Mouse (Mus musculus) C2C12 (cell line): ENCODE data around the gene Cbfb.

Source experiments
- CTCF ChIP-seq: IDR thresholded peaks from one replicate; pipeline ENCODE4 v1.5.1; 2011; ENCODE audit not compliant: control insufficient read depth, insufficient read depth, insufficient read length
- MAX ChIP-seq: IDR thresholded peaks from one replicate; pipeline ENCODE4 v1.6.1; 2011; ENCODE audit warnings: mild to moderate bottlenecking, control low read depth
- MYOG ChIP-seq: IDR thresholded peaks from one replicate; pipeline ENCODE4 v1.6.1; 2011; ENCODE audit not compliant: control insufficient read depth, insufficient read length; ENCODE audit errors: extremely low read depth
- USF1 ChIP-seq: IDR thresholded peaks from one replicate; pipeline ENCODE4 v1.6.1; 2011; ENCODE audit warnings: low read depth, mild to moderate bottlenecking, control low read depth, moderate library complexity

DNA sequence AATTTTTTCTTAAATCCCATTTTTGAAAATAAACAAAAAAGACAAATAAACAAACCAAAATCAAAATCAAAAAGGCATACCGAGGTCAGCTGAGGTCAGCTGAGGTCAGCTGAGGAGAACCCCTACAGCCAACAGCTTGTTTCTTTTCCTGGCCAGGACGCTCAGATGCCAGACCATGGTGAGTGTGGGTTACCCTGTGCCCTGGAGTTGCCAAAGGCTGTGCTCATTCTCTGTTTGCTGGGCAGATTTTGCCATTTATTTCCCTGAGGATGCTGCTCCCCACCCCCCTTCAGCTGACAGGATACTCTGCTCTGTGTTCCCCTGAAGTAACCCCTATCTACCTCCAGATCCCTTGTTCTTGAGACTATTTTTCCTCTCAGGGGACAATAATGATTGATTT is 3.4 kb upstream of the Cbfb start:
- no peak for TF ChIP-seq CTCF
- TF ChIP-seq USF1: no peak
- TF ChIP-seq MAX: no peak
- TF ChIP-seq MYOG: no peak
